Mouse (Mus musculus): ENCODE measurements around the gene Grik2.

- TF ChIP-seq POLR2AphosphoS2 (IDR thresholded peaks at IDR 0.05; ENCODE audit: insufficient read length, low read depth) (no peak), POLR2A (IDR thresholded peaks at IDR 0.05; ENCODE audit: insufficient read length, low read depth) (no peak), CEBPB (IDR thresholded peaks at IDR 0.05; ENCODE audit: insufficient read depth, poor library complexity, severe bottlenecking) (no peak), MAX (IDR thresholded peaks at IDR 0.05; ENCODE audit: low read depth) (no peak)
These were observed 36.8 kb downstream of the Grik2 start for GRCm38 (mm10) chr10:49751769-49752168.
